ENCODE assay signal across 17 mouse cellular contexts in the genomic region with DNA sequence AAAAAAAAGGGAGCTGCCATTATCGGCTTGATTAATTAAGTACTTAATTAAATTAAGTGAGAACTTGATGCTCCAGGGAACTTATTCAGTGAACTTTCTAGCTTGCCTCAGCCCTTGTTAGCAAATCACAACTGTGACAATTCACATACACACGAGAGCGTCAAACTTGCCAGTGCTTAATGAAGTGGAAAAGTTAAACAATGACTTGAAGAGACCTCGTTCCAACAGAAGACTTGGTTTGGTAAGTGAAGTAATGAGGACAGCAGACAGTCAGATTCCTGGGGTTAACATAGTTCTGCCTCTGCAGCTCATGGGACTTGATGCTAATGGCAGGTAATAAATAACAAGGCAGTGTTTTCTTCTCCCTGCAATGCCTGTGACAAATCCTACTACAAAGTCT.
DNase-seq lines count a peak whose midpoint lies in the region; ATAC-seq and TF ChIP-seq lines count a peak whose summit lies in the region.
"Had no signal": no experiment of that assay in that cellular context is flagged by ENCODE, and none has a peak within 500 bp of the region (broad histone marks: within the 10 kb centered on the region; RNA-seq: fewer than 3 reads in every experiment).

No protein-coding gene starts in this region.

- no peaks in the 10 kb centered on the region for H3K36me3 ChIP-seq in hindbrain, embryonic 14.5 days (replicated peaks; ENCODE audit: control insufficient read depth, insufficient read depth)
- H3K36me3 ChIP-seq: hindbrain, embryonic 15.5 days; midbrain, embryonic 15.5 days had no signal

- 8% methylated on average over 4 of the region's 4 CpGs for WGBS in hindbrain, embryonic 14.5 days
- 37% methylated on average over 4 of the region's 4 CpGs for WGBS in lung, adult 2 months

- no peak for TF ChIP-seq POLR2A in lung, adult 2 months (IDR thresholded peaks at IDR 0.05; ENCODE audit: borderline replicate concordance, extremely low read depth, low read depth, low read length)

- TF ChIP-seq CTCF in Patski (IDR thresholded peaks at IDR 0.05): no peak
- TF ChIP-seq CTCF in lung, adult 2 months (IDR thresholded peaks at IDR 0.05; ENCODE audit: insufficient read depth, low read length): no peak

- H3K4me1 ChIP-seq in hindbrain, embryonic 14.5 days (replicated peaks; ENCODE audit: control insufficient read depth, insufficient read depth, low read length): no peaks in the 10 kb centered on the region
- no peaks in the 10 kb centered on the region for H3K4me1 ChIP-seq in lung, adult 2 months (ENCODE audit: control insufficient read depth, insufficient read depth, low read length)
- H3K4me1 ChIP-seq: heart, embryonic 12.5 days; hindbrain, embryonic 15.5 days; midbrain, embryonic 15.5 days had no signal

- DNase-seq in Muller cell, postnatal 12 days (ENCODE audit: inconsistent ontology term): peak; percentile 97
- peak; percentile 83 for DNase-seq in Patski (ENCODE audit: low read depth, low spot score)
- DNase-seq in hindbrain, embryonic 14.5 days (ENCODE audit: low spot score): peak; percentile 72
- DNase-seq in kidney, postnatal 36 days: peak; percentile 2 to 45
- DNase-seq in natural killer cell, adult 2 months (ENCODE audit: low spot score in 2 of 2): no peak
- DNase-seq in lung, adult 2 months: no peak
- no peak for DNase-seq in layer of hippocampus, adult 9-10 months (ENCODE audit: low spot score)
- DNase-seq: adrenal gland, postnatal 36 days; cerebellum, adult 11 months; gastrocnemius, postnatal 10 days; thymus, postnatal 4 days had no signal

- CTCF ChIA-PET in Patski (lab: Charles Lee): interaction anchor here (0.8 to 1.1 kb wide), 2 partner anchors 11 to 14 kb away, joined by 3 read pairs; no protein-coding TSS in a partner anchor

- in situ Hi-C loops in Patski (cut with MboI; ENCODE audit: low pct_unique_long_range_greater_than_20kb): loop anchor here (25.0 kb wide), 1 partner anchor 341 kb away; no protein-coding TSS in a partner anchor

- ATAC-seq in Patski: peak; percentile 97
- peak; percentile 48; the same call in 1 of the 2 replicates for ATAC-seq in hindbrain, embryonic 14.5 days (ENCODE audit: low FRiP score)
- ATAC-seq: lung, postnatal 0 days; midbrain, embryonic 15.5 days had no signal

- no peak overlapping the region for H3K27ac ChIP-seq in hindbrain, embryonic 14.5 days
- H3K27ac ChIP-seq: hindbrain, embryonic 15.5 days; layer of hippocampus, adult 2 months; midbrain, embryonic 15.5 days had no signal

- no peak overlapping the region for H3K4me2 ChIP-seq in hindbrain, embryonic 14.5 days (replicated peaks)
- H3K4me2 ChIP-seq: heart, embryonic 12.5 days; hindbrain, embryonic 15.5 days; liver, embryonic 11.5 days; midbrain, embryonic 15.5 days had no signal

- H3K27me3 ChIP-seq in Patski: no peaks in the 10 kb centered on the region
- H3K27me3 ChIP-seq in hindbrain, embryonic 14.5 days (ENCODE audit: control insufficient read depth, insufficient read depth, low read length): no peaks in the 10 kb centered on the region
- H3K27me3 ChIP-seq: heart, embryonic 12.5 days; hindbrain, embryonic 15.5 days; midbrain, embryonic 15.5 days had no signal

- H3K9me3 ChIP-seq in hindbrain, embryonic 14.5 days (ENCODE audit: control insufficient read depth, low read length): no peaks in the 10 kb centered on the region
- H3K9me3 ChIP-seq: hindbrain, embryonic 15.5 days had no signal

- POLR2A ChIA-PET in Patski (lab: Charles Lee): interaction anchor here (0.6 to 0.7 kb wide), 2 partner anchors 15 to 148 kb away, joined by 3 to 5 read pairs; no protein-coding TSS in a partner anchor

- H3K4me3 ChIP-seq in hindbrain, embryonic 14.5 days (replicated peaks; ENCODE audit: low read length): no peak overlapping the region
- H3K4me3 ChIP-seq in lung, adult 2 months (replicated peaks; ENCODE audit: extremely low read depth, low read depth, low read length): no peak overlapping the region
- H3K4me3 ChIP-seq: heart, embryonic 12.5 days; hindbrain, embryonic 15.5 days; layer of hippocampus, adult 2 months; midbrain, embryonic 15.5 days had no signal

- H3K9ac ChIP-seq in hindbrain, embryonic 14.5 days: no peak overlapping the region
- H3K9ac ChIP-seq: heart, embryonic 12.5 days; hindbrain, embryonic 15.5 days; midbrain, embryonic 15.5 days had no signal

Comparison
In these comparisons a context has a peak if more than half of its experiments do, and no peak if none do; other contexts are left out.
1. DNase-seq: peak in Muller cell, postnatal 12 days (single experiment), Patski (single experiment), hindbrain, embryonic 14.5 days (single experiment) and kidney, postnatal 36 days (2 of 2); none in natural killer cell, adult 2 months (0 of 2), lung, adult 2 months (single experiment) and layer of hippocampus, adult 9-10 months (single experiment).